Mouse (Mus musculus) forebrain, embryonic 11.5 days (tissue): Measurements from ENCODE around the gene Dyx1c1. TPM values are rescaled to one million over a fixed set of nuclear protein-coding genes. Genes with fewer than 3 reads are reported as not detected.

Experiments
- ATAC-seq: fragments of 200-750 bp; cut with Nextera tagmentation; replicated peaks from 2 replicates; pipeline ENCODE4 v1.8.0; 2017; ENCODE audit warnings: moderate TSS enrichment; ENCODE audit not compliant: low FRiP score
- DNase-seq: peaks from one replicate; pipeline ENCODE4 v3.0.0-alpha.2; 2017; ENCODE audit warnings: low spot score
- H3K27ac ChIP-seq: fragments of 300-500 bp; sonication (generic); 2 replicates; pipeline ENCODE4 v1.5.1; 2014; ENCODE audit warnings: low read depth, low read length
- H3K27me3 ChIP-seq: fragments of 300-500 bp; sonication (generic); 2 replicates; pipeline ENCODE4 v1.6.1; 2014; ENCODE audit warnings: mild to moderate bottlenecking, low read length, mixed read lengths; ENCODE audit not compliant: control insufficient read depth, insufficient read depth
- H3K36me3 ChIP-seq: fragments of 300-500 bp; sonication (generic); 2 replicates; pipeline ENCODE4 v1.6.1; 2014; ENCODE audit warnings: mild to moderate bottlenecking, low read length, moderate library complexity, mixed read lengths; ENCODE audit not compliant: control insufficient read depth, insufficient read depth
- H3K4me1 ChIP-seq: fragments of 300-500 bp; sonication (generic); replicated peaks from 2 replicates; pipeline ENCODE4 v1.6.1; 2014; ENCODE audit warnings: low read length, mixed read lengths; ENCODE audit not compliant: control insufficient read depth, insufficient read depth
- H3K4me2 ChIP-seq: fragments of 300-500 bp; sonication (generic); 2 replicates; pipeline ENCODE4 v1.6.1; 2014; ENCODE audit warnings: low read depth, mild to moderate bottlenecking, low read length, moderate library complexity, mixed read lengths; ENCODE audit not compliant: severe bottlenecking
- H3K4me3 ChIP-seq: fragments of 300-500 bp; sonication (generic); 2 replicates; pipeline ENCODE4 v1.5.1; 2014; ENCODE audit warnings: low read depth, low read length
- H3K9ac ChIP-seq: fragments of 300-500 bp; sonication (generic); 2 replicates; pipeline ENCODE4 v1.6.1; 2014; ENCODE audit warnings: low read length
- H3K9me3 ChIP-seq: fragments of 300-500 bp; sonication (generic); 2 replicates; pipeline ENCODE4 v1.6.1; 2016; ENCODE audit warnings: low read length, mixed read lengths; ENCODE audit not compliant: control insufficient read depth
- WGBS: fragments of 180-500 bp; shearing (Covaris S2); extraction: QIAGEN DNeasy Blood & Tissue Kit; methylation state at CpG from one replicate; pipeline ENCODE4 v1.1.7; 2014; 5-methylcytosine and 5-hydroxymethylcytosine counted together
- polyA plus RNA-seq: library from polyadenylated mRNA; unstranded; fragments of >200 nt; fragmentation: Nextera tagmentation; extraction: Ambion mirVana; gene quantifications from 2 replicates; pipeline ENCODE4 v1.2.1, GENCODE M21; 2014

The Dyx1c1 gene
- polyA plus RNA-seq, 1 experiment from 2014 or later = 1.9 TPM

DNA sequence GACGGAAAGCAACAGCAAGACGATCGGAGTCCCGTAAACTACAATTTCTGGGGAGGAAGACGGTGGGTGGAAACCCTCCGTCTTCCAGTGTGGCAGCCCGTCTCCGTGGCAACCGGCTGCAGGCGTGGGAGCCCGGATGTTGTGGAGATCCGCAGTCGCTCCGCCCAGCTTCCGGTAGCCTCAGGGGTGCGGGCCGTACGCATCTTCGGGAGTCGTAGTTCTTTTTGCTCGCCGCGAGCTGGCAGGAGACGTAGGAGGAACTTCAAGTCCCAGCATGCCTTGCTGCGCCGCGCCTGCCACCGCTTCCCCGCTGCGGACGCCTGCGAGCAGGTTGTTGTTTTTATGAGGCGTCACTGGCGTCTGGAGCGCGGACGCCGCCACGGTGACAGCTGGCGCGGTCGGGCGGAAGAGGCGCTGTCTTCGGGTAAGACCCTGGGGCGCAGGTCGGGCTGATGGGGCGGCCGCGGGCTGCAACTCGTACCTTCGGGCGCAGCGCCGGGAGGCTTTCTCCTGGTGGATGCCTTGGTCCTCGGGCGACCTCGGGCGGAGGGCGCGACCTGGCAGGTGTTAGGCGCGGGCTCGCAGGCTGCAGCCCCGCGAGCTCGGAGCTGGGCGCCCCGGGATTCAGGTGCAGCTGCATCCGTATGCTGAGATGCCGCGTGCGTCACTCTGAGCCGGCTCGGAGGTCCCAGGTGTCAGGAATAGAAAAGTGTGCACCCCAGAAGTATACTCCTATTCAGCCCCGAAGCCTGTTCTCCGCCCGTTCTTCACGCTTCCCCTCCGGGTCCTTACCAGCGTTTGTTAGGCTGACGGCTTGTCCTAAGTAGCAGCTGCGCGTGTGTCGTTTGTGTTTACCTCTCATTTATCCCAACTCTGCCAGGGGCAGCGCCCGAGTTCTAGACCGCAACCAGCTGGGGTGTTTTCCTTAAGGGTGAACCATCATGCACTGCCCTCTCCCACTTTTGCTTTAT is 26.9 kb downstream of the Dyx1c1 start, which contains the start of the genes Ccpg1os and Ccpg1:
Gene Ccpg1os, minus strand, starts transcription at position 133 of the 971 bp plus-strand sequence.
Gene Ccpg1, plus strand, starts transcription at position 180 of the 971 bp plus-strand sequence.
- Histone ChIP-seq H3K4me1 (peaks cover 3% of the 10 kb centered on the region; the same call in 1 of the 2 replicates), H3K36me3 (no peaks in the 10 kb centered on the region), H3K9ac (peak within 1 kb of the TSS; percentile 68), H3K27me3 (no peaks in the 10 kb centered on the region), H3K4me2 (peak within 1 kb of the TSS; percentile 96), H3K27ac (peak within 1 kb of the TSS; percentile 41; the same call in 1 of the 2 replicates), H3K4me3 (peak within 1 kb of the TSS; percentile 86), H3K9me3 (no peaks in the 10 kb centered on the region)
- WGBS = under 1% methylated on average over 86 of the region's 88 CpGs
- ATAC-seq = peak; percentile 100
- peak; percentile 98 for DNase-seq

- no peak overlapping the region for H3K4me3 ChIP-seq
- no peaks in the 10 kb centered on the region for H3K9me3 ChIP-seq
- H3K36me3 ChIP-seq = no peaks in the 10 kb centered on the region
- no peak for DNase-seq
- H3K4me2 ChIP-seq = no peak overlapping the region
- WGBS = 63% methylated on average over 3 of the region's 3 CpGs
- no peaks in the 10 kb centered on the region for H3K27me3 ChIP-seq
- H3K4me1 ChIP-seq = peaks cover 3% of the 10 kb centered on the region; the same call in 1 of the 2 replicates
- no peak overlapping the region for H3K9ac ChIP-seq
- no peak for ATAC-seq
- no peak overlapping the region for H3K27ac ChIP-seq
Measured at GRCm38 (mm10) chr9:72987703-72988102, 29.1 kb downstream of the Dyx1c1 start.

DNA sequence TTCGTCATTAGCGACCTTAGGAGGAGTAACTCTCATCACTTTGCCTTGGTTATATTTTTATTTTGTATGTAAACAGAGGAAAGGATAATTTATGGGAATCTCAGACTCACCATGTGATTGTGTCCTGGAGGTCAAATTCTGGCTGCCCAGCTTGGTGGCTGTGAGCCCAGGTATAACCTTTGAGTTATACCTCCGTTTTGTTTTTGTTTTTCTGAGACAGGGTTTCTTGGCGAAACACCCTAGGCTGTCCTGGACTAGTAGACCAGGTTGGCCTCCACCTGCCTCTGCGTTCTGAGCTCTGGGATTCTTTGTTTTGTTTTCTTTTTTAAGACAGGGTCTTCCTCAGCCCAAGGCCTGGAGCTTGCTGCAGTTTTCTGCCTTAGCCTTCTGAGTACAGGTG is 30.1 kb downstream of the Dyx1c1 start:
- H3K9me3 ChIP-seq = no peaks in the 10 kb centered on the region
- H3K4me2 ChIP-seq = no peak overlapping the region
- DNase-seq (no peak), ATAC-seq (no peak)
- WGBS = 81% methylated on average over 5 of the region's 5 CpGs
- H3K36me3 ChIP-seq = no peaks in the 10 kb centered on the region
- no peak overlapping the region for H3K9ac ChIP-seq
- H3K27me3 ChIP-seq = no peaks in the 10 kb centered on the region
- no peak overlapping the region for H3K27ac ChIP-seq
- H3K4me3 ChIP-seq = no peak overlapping the region
- H3K4me1 ChIP-seq = peaks cover 3% of the 10 kb centered on the region; the same call in 1 of the 2 replicates

DNA sequence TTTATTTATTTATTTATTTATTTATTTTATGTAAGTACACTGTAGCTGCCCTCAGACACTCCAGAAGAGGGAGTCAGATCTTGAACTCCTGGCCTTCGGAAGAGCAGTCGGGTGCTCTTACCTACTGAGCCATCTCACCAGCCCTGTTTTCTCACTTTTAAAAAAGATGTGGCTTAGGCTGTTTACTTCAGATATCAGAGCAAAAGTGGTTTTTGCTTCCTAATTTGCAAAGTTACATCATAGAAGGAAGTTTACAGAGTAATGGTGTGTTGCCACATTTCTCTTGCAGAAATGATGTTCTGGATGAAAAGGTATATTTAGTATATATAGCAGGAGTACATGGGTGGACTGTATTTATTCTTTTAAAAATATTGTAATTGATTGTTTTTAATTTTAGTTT is 32.8 kb downstream of the Dyx1c1 start:
- H3K4me1 ChIP-seq = no peaks in the 10 kb centered on the region; the same call in 1 of the 2 replicates
- H3K27me3 ChIP-seq = no peaks in the 10 kb centered on the region
- ATAC-seq = no peak
- H3K36me3 ChIP-seq = no peaks in the 10 kb centered on the region
- H3K4me3 ChIP-seq = no peak overlapping the region
- H3K9ac ChIP-seq = no peak overlapping the region
- H3K9me3 ChIP-seq = no peaks in the 10 kb centered on the region
- no peak for DNase-seq
- no peak overlapping the region for H3K27ac ChIP-seq
- H3K4me2 ChIP-seq = no peak overlapping the region
- WGBS = 95% methylated on average over 2 of the region's 2 CpGs

- Histone ChIP-seq H3K4me3 (no peak overlapping the region), H3K36me3 (no peaks in the 10 kb centered on the region), H3K9me3 (no peaks in the 10 kb centered on the region), H3K27ac (no peak overlapping the region), H3K27me3 (no peaks in the 10 kb centered on the region), H3K4me2 (no peak overlapping the region), H3K9ac (no peak overlapping the region), H3K4me1 (no peaks in the 10 kb centered on the region)
- 91% methylated on average over 5 of the region's 5 CpGs for WGBS
- DNase-seq (no peak), ATAC-seq (no peak)
Measured at GRCm38 (mm10) chr9:72992576-72992975, 34.0 kb downstream of the Dyx1c1 start.

DNA sequence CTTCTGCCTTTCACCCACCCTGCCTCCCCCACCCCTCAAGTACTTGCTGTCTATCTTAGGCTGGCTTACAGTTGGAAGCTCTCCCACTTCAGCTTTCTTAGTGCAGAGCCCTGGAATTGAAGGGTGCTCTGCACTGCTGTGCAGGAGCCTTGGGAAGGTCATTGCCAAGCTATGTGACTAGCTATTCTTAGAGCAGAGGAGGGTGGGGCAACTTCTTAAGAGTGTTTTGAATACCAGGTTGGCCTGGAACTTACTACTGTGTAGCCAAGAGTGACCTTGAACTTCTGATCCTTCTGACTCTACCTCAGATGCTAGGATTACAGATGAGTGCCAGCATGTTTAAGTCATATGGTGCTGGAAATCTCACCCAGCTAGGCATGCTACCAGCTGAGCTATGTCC is 37.6 kb downstream of the Dyx1c1 start:
- Histone ChIP-seq H3K27me3 (no peaks in the 10 kb centered on the region), H3K36me3 (no peaks in the 10 kb centered on the region), H3K9ac (no peak overlapping the region), H3K27ac (no peak overlapping the region), H3K4me2 (no peak overlapping the region), H3K4me3 (no peak overlapping the region), H3K9me3 (no peaks in the 10 kb centered on the region), H3K4me1 (no peaks in the 10 kb centered on the region)
- ATAC-seq (no peak), DNase-seq (no peak)

DNA sequence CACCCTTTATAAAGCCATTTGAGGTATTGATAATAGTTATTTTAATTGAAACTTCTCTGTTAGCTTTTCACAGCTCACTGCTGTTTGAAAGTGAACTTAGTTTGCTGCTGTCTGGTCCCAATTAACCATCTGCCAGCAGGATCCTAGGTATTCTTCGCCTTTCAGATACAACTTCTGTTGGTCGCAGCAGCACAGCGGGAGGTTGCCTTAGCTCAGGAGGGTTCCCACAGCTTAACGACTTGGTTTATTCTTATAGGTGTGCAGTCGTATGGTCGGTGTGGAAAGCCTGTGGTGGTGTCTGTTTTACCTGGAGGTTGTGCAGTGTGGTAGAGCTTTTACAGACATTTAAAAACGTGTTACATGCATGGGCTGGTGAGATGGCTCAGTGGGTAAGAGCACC is 38.2 kb downstream of the Dyx1c1 start:
- no peaks in the 10 kb centered on the region for H3K4me1 ChIP-seq
- no peak overlapping the region for H3K27ac ChIP-seq
- no peaks in the 10 kb centered on the region for H3K27me3 ChIP-seq
- H3K9me3 ChIP-seq = no peaks in the 10 kb centered on the region
- H3K36me3 ChIP-seq = no peaks in the 10 kb centered on the region
- ATAC-seq (no peak), DNase-seq (no peak)
- no peak overlapping the region for H3K9ac ChIP-seq
- no peak overlapping the region for H3K4me2 ChIP-seq
- 50% methylated on average over 7 of the region's 7 CpGs for WGBS
- no peak overlapping the region for H3K4me3 ChIP-seq

DNA sequence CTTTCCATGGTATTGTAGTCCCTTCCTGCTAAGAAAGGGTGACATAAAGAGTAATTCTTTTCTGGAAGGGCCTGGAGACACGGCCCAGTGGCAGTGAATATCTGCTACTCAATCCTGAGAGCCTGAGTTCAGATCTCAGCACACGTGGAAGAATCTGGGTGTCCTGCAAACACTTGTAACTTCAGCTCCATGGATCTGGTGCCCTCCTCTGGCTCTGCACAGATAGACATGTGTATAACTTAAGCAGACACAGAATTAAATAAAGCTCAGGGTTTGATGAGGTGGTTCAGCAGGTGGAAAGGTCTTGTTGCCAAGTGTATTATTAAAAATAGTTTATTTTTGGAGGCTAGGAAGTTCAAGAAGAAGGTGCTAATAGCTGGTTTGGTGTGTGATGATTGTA is 41.9 kb downstream of the Dyx1c1 start:
- Histone ChIP-seq H3K4me3 (no peak overlapping the region), H3K27ac (no peak overlapping the region), H3K4me2 (no peak overlapping the region), H3K36me3 (no peaks in the 10 kb centered on the region), H3K9me3 (no peaks in the 10 kb centered on the region), H3K4me1 (no peaks in the 10 kb centered on the region), H3K9ac (no peak overlapping the region), H3K27me3 (no peaks in the 10 kb centered on the region)
- 72% methylated on average over 2 of the region's 2 CpGs for WGBS
- no peak for ATAC-seq
- DNase-seq = no peak
